Mouse (Mus musculus) retina, embryonic 14.5 days (tissue): ENCODE data around the gene Ftsj1.
A peak's percentile ranks its signal among the peaks of the same experiment; 100 is the strongest.

Experiments
- DNase-seq: peaks from one replicate; pipeline ENCODE4 v3.0.0-alpha.2; 2015; ENCODE audit warnings: low spot score

Ftsj1 gene

GRCm38 (mm10) chrX:8252334-8253285, at the start of gene Ftsj1:
Gene Ftsj1, minus strand, starts transcription at chrX:8252406.
- DNase-seq, result peak; percentile 84

- no peak for DNase-seq
These were observed 36.4 kb upstream of the Ftsj1 start for GRCm38 (mm10) chrX:8288621-8289020.

GRCm38 (mm10) chrX:8274056-8274455, 21.9 kb upstream of the Ftsj1 start:
- no peak for DNase-seq

GRCm38 (mm10) chrX:8272000-8272399, 19.8 kb upstream of the Ftsj1 start:
- DNase-seq, result no peak

DNA sequence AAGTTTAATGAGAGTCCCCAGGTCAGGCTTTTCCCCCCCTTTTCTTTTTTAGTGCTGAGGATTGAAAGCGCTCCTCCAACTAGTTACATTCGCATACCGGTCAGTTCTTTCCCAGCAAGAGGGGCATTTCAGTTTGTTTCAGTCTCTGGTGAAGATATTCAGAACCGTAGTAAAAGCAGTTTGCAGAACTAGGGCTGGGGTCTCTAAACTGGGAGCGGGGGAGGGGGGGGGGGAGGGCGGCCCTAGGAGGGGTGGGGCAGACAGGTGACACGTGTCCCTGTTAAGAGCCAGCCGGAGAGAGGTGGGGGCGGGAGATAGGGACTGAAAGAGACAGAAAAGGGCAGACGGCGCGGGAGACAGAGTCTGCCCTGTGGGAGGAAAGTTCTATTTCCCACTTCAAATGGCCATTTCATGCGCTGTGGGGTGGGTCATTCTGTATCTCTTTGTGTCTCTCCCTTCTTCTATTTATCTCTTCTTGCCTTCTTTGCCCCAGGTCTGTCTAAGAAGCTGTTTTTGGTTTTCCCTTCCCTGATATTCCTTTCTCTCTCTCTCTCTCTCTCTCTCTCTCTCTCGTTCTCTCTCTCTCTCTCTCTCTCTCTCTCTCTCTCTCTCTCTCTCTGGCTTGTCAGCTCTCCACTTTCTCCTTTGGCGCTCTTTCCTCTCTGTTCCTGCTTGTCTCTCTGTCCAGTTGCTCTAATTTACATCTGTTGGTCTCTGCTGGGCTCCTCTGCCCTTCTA, 19.0 kb upstream of the Ftsj1 start, which contains the start of gene Slc38a5:
Gene Slc38a5, plus strand, starts transcription at position 51 of the 738 bp plus-strand sequence.
- no peak for DNase-seq

- DNase-seq, result no peak
These were observed 12.0 kb upstream of the Ftsj1 start for GRCm38 (mm10) chrX:8264222-8264621.

- DNase-seq, result no peak
These were observed 11.1 kb upstream of the Ftsj1 start for GRCm38 (mm10) chrX:8263156-8263804.

- no peak for DNase-seq
These were observed 7.3 kb upstream of the Ftsj1 start for GRCm38 (mm10) chrX:8259478-8259877.

- no peak for DNase-seq
These were observed 3.6 kb upstream of the Ftsj1 start for GRCm38 (mm10) chrX:8255807-8256206.

GRCm38 (mm10) chrX:8253711-8254110, 1.5 kb upstream of the Ftsj1 start:
- no peak for DNase-seq

DNA sequence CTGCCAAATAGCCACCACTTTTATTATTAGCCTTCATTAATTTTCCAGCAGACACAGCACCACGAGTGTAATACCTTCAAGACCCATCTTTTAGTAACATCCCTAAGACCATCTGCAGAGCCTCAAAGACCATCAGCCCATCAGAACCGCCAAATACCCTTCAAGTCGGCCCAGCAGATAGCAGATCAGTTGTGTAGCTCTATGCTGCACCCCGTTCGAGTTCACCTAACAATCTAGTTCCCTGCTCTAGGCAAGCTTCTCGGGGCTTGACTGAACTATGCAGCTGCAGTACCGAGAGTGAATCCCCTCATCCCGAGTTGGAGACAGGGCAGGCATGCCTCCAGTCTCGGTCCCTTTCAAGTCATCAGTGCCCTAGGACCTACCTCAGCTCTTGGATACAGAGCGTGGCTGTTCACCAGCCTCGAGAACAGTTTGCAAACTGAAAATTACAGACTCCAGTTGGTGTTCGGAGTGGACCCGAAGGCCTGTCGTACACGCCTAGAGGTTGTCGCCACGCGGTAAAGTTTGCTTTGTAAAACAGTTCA, 345 bp downstream of the Ftsj1 start:
- DNase-seq, result no peak

GRCm38 (mm10) chrX:8248542-8249120, 3.6 kb downstream of the Ftsj1 start:
- DNase-seq, result no peak

GRCm38 (mm10) chrX:8247680-8248079, 4.5 kb downstream of the Ftsj1 start:
- no peak for DNase-seq

GRCm38 (mm10) chrX:8238804-8239395, 13.3 kb downstream of the Ftsj1 start:
- no peak for DNase-seq

GRCm38 (mm10) chrX:8236704-8237103, 15.5 kb downstream of the Ftsj1 start:
- no peak for DNase-seq

DNA sequence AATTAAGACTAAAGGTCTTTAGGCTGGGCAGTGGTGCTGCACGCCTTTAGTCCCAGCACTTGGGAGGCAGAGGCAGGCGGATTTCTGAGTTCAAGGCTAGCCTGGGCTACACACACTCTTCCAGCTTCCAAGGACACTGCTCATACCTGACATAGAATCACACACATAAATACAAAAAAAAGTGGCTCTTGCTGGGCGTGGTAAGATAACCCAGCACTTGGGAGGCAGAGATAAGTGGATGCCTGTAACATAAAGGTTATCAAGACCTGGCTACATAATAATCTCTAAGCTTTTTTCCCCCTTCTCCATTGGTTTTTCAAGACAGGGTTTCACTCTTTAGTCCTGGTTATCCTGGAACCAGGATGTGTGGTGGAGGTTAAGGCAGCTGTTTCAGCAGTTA, 18.6 kb downstream of the Ftsj1 start:
- no peak for DNase-seq

GRCm38 (mm10) chrX:8230272-8230671, 21.9 kb downstream of the Ftsj1 start:
- no peak for DNase-seq

DNA sequence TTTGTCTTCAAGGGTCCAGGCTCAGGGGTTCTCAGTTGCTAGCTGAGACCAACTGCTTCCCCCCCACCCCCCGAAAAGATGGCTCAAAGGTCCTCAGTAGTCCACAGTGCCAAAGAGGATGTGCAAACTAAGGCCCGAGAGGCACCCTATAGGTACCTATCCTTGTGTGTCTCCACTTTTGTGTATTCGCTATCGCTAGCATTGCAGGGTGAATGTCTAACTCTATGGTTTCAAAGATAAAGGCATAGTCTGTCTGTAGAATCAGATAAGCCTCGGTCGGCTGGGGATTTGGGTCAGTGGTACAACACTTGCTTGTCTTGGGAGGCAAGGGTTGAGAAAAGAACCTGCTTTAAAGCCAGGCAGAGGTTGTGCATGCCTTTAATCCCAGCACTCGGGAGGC, 28.7 kb downstream of the Ftsj1 start:
- no peak for DNase-seq

DNA sequence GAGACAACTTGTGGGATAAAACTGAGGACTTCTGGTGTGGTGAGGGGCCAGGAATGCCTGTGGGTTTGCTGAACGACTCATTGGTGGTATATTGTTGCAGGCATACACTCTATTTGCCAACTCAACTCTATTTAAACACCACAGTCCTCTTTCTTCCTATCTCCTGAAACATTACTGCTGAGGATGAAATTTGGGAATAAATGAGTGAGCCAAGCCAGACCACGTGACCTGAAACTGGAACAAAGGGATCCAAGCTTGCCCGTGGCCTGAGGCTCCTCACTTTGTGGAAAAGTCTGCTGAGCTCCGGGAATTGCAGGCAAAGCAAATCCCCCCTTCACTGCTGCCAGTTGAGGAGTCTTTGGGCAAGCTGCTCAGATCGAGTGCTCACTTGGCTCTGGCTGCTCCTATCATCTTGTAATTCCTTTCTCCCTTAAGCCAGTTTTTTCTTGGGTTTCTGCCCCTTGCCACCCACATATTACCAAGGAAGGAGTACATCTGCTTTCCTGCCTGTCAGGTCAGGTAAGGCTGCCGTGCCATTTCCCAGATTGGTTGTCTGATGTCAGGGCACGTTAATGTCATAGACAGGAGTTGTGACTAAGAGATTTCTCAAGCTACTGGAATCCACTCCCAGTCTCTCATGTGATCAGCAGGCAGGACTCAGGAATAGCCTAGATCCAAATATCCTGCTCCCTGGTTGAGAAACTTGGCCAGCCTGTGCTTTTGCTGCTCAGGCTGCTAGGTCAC, 29.4 kb downstream of the Ftsj1 start:
- no peak for DNase-seq

DNA sequence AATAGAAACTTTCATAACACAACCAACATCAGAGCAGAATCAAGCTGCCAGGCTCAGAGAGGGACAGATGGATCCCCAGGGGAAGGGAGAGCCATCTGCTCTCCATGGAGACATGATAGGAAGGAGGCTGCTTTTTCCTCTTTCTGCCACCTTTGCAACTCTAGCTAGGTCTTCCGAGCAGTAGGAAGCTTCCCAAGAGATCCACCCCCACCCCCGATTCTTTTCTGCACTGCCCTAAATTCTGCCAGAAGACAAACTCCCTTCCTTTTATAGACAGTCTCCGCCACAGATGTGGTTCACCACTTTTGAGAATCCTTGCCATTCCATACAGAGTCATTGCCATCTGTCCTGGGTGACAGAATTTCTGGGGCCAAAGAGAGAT, 29.9 kb downstream of the Ftsj1 start:
- no peak for DNase-seq

GRCm38 (mm10) chrX:8219651-8220050, 32.6 kb downstream of the Ftsj1 start:
- no peak for DNase-seq
